Mouse (Mus musculus): Measurements from ENCODE around the gene Cwc22.

GRCm38 (mm10) chr2:77971361-77971760 lies 25.2 kb upstream of the Cwc22 start:
- TF ChIP-seq CTCF (IDR thresholded peaks at IDR 0.05; ENCODE audit: low read depth) = no peak
- TF ChIP-seq EP300 (IDR thresholded peaks at IDR 0.05; ENCODE audit: low read depth) = no peak
